Mouse (Mus musculus) central nervous system, embryonic 14 days (tissue): Measurements from ENCODE around the gene Rsrc1. TPM values are rescaled to one million over a fixed set of nuclear protein-coding genes. Genes with fewer than 3 reads are reported as not detected.

ENCODE experiments used
- polyA plus RNA-seq: library from polyadenylated mRNA; depleted of rRNA; stranded (reverse); fragments of >200 nt; gene quantifications from 2 replicates; pipeline ENCODE4 v1.2.3, GENCODE M21; 2012; rRNA removed

The Rsrc1 gene
- 20.4 and 21.2 TPM in 2 replicates for polyA plus RNA-seq

GRCm38 (mm10) chr3:66981101-66981661 lies at the start of gene Rsrc1:
Gene Rsrc1, plus strand, starts transcription at chr3:66981390.

DNA sequence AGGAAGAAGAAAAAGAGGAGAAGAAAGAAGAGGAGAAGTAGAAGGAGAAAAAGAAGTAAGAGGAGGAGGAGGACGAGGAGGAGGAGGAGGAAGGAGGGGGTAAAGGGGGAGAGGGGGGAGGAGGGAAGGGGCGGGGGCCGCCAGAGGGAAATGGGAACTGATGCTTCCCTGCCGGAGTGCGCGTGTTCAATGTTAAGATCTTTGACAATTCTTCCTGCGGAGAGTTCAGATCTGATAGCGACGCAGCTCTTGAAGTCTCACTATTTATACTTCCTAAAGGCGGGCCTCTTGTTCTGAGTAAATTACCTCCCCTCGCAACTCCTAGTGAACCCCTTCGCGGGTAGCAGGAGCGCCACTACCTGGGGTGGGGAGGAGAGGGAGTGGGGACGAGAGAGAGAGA lies 516 bp downstream of the Rsrc1 start, which contains the start of gene Shox2:
Shox2 (minus strand) TSS at position 66 of the 400 bp plus-strand sequence.

DNA sequence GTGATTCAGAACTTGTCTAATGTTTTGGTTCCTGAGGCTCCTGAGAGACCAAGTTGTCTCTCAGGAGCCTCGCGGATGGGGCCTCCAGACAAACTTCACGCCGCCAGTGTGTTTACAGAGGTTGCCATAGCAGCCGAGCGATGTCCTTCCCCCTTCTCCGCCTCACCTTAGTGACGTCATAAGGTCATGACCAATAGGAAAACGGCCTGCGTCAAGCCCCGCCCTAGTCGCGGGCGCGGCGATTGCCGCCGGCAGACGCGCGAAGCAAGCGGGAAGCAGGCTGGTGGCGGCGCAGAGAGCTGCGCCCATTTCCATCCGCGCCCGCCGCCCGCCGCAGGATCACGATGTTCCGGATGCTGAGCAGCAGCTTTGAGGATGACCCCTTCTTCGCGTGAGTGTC lies 392.7 kb downstream of the Rsrc1 start, which contains the start of gene Mlf1:
Mlf1 (plus strand) TSS at position 226 of the 400 bp plus-strand sequence.

DNA sequence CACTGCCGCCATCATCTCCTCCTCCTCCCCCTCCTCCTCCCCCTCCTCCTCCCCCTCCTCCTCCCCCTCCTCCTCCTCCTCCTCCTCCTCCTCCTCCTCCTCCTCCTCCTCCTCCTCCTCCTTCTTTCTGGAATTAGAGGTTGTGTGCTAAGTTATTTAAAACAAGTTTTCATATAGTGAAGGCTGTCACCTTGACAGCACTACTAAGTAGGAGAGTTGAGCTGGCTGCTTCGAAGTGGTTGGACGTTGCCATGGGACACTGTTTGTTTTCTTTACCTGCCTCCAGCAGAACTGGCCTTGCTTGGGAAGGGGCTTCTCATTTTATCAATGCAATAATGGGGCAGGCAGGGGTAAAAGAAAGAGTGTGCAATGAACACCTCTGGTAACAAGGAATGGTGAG lies 393.9 kb downstream of the Rsrc1 start, which contains the start of gene Gm17402:
Gm17402 (minus strand) TSS at position 101 of the 400 bp plus-strand sequence.

Other genes with a start within 250 kb of the Rsrc1 start
- 26.0 and 34.3 TPM in 2 replicates for gene Shox2, start 381 bp downstream of the Rsrc1 start, polyA plus RNA-seq